Mouse (Mus musculus) embryo, embryonic 10 days (tissue): ENCODE data around the gene Pigk.

Experiments
- DNase-seq: peaks from one replicate; pipeline ENCODE4 v3.0.0-alpha.2; 2015; ENCODE audit warnings: low spot score

Gene Pigk

GRCm38 (mm10) chr3:152728238-152728637, 14.3 kb downstream of the Pigk start:
- no peak for DNase-seq

GRCm38 (mm10) chr3:152733011-152733410, 19.1 kb downstream of the Pigk start:
- DNase-seq: no peak

- DNase-seq: no peak
Measured at GRCm38 (mm10) chr3:152733513-152733912, 19.6 kb downstream of the Pigk start.

- no peak for DNase-seq
Measured at GRCm38 (mm10) chr3:152734100-152734499, 20.2 kb downstream of the Pigk start.

GRCm38 (mm10) chr3:152735601-152736250, 21.8 kb downstream of the Pigk start:
- no peak for DNase-seq

- no peak for DNase-seq
Measured at GRCm38 (mm10) chr3:152744301-152744700, 30.4 kb downstream of the Pigk start.

GRCm38 (mm10) chr3:152745611-152746010, 31.7 kb downstream of the Pigk start:
- DNase-seq: no peak

GRCm38 (mm10) chr3:152749461-152749871, 35.6 kb downstream of the Pigk start:
- peak; percentile 57 for DNase-seq

- no peak for DNase-seq
Measured at GRCm38 (mm10) chr3:152749881-152750280, 36.0 kb downstream of the Pigk start.

- no peak for DNase-seq
Measured at GRCm38 (mm10) chr3:152752911-152753310, 39.0 kb downstream of the Pigk start.

- no peak for DNase-seq
Measured at GRCm38 (mm10) chr3:152753345-152753744, 39.4 kb downstream of the Pigk start.

- DNase-seq: no peak
Measured at GRCm38 (mm10) chr3:152753920-152754764, 40.2 kb downstream of the Pigk start.

GRCm38 (mm10) chr3:152755515-152755914, 41.6 kb downstream of the Pigk start:
- DNase-seq: no peak

- DNase-seq: no peak
Measured at GRCm38 (mm10) chr3:152756896-152757295, 43.0 kb downstream of the Pigk start.

- no peak for DNase-seq
Measured at GRCm38 (mm10) chr3:152757464-152758393, 43.8 kb downstream of the Pigk start.

- DNase-seq: peak; percentile 52
Measured at GRCm38 (mm10) chr3:152758500-152759032, 44.7 kb downstream of the Pigk start.

GRCm38 (mm10) chr3:152761116-152761515, 47.2 kb downstream of the Pigk start:
- DNase-seq: peak; percentile 58

- no peak for DNase-seq
Measured at GRCm38 (mm10) chr3:152761661-152762060, 47.8 kb downstream of the Pigk start.

GRCm38 (mm10) chr3:152762302-152762701, 48.4 kb downstream of the Pigk start:
- DNase-seq: no peak

- peak; percentile 69 for DNase-seq
Measured at GRCm38 (mm10) chr3:152763139-152763882, 49.4 kb downstream of the Pigk start.
